Mouse (Mus musculus) left cerebral cortex, postnatal 4 days (tissue): ENCODE data around the gene Vdr. TPM values are rescaled to one million over a fixed set of nuclear protein-coding genes. Genes with fewer than 3 reads are reported as not detected.
A peak's percentile ranks its signal among the peaks of the same experiment; 100 is the strongest.
"Not testable (repeated sequence)": the region's sequence is repeated elsewhere in the genome, so short reads cannot be mapped to it uniquely, and the experiment has no call there.

ENCODE experiments used
- DNase-seq: peaks from one replicate; pipeline ENCODE4 v3.0.0-alpha.2; 2022
- intact Hi-C: fragments of 180-260 bp; cut with DNase I; formaldehyde crosslinking; loops from one replicate; pipeline ENCODE4 v1.15.1; 2025
- total RNA-seq, 2 experiments: library from RNA; stranded (reverse); gene quantifications; 2 replicates each; pipeline ENCODE4 v1.2.3; 2021

Gene Vdr
- total RNA-seq, 2 experiments from 2014 or later = 0.08 TPM; not detected in 1

- intact Hi-C loops = no loop called here
- DNase-seq = peak; percentile 35
Measured at GRCm38 (mm10) chr15:97890017-97890416, 20.4 kb downstream of the Vdr start.

GRCm38 (mm10) chr15:97887541-97888016 lies 22.9 kb downstream of the Vdr start:
- peak; percentile 34 for DNase-seq
- intact Hi-C loops = no loop called here

GRCm38 (mm10) chr15:97881423-97881822 lies 29.0 kb downstream of the Vdr start:
- no peak for DNase-seq
- intact Hi-C loops = no loop called here

- DNase-seq = no peak
- intact Hi-C loops = no loop called here
Measured at GRCm38 (mm10) chr15:97880441-97880840, 30.0 kb downstream of the Vdr start.

GRCm38 (mm10) chr15:97878696-97879328 lies 31.6 kb downstream of the Vdr start:
- intact Hi-C loops = no loop called here
- no peak for DNase-seq

- intact Hi-C loops = no loop called here
- DNase-seq = no peak
Measured at GRCm38 (mm10) chr15:97875784-97876183, 34.6 kb downstream of the Vdr start.

- intact Hi-C loops = no loop called here
- no peak for DNase-seq
Measured at GRCm38 (mm10) chr15:97873717-97874116, 36.7 kb downstream of the Vdr start.

- intact Hi-C loops = no loop called here
- peak; percentile 23 for DNase-seq
Measured at GRCm38 (mm10) chr15:97872161-97872560, 38.3 kb downstream of the Vdr start.

- peak; percentile 17 for DNase-seq
- intact Hi-C loops = no loop called here
Measured at GRCm38 (mm10) chr15:97871055-97872030, 39.1 kb downstream of the Vdr start.

GRCm38 (mm10) chr15:97870116-97870515 lies 40.3 kb downstream of the Vdr start:
- intact Hi-C loops, DNase-seq: not testable (repeated sequence)

GRCm38 (mm10) chr15:97868985-97869384 lies 41.4 kb downstream of the Vdr start:
- DNase-seq = no peak
- intact Hi-C loops = no loop called here

- no peak for DNase-seq
- intact Hi-C loops = no loop called here
Measured at GRCm38 (mm10) chr15:97865988-97866387, 44.4 kb downstream of the Vdr start.

GRCm38 (mm10) chr15:97865175-97865574 lies 45.3 kb downstream of the Vdr start:
- intact Hi-C loops = no loop called here

GRCm38 (mm10) chr15:97864361-97865045 lies 45.9 kb downstream of the Vdr start:
- intact Hi-C loops = no loop called here
- no peak for DNase-seq

More at GRCm38 (mm10) chr15:97865175-97865574, 45.3 kb downstream of the Vdr start:
- no peak for DNase-seq

- intact Hi-C loops = no loop called here
Measured at GRCm38 (mm10) chr15:97863494-97863881, 46.9 kb downstream of the Vdr start.

GRCm38 (mm10) chr15:97862881-97863493 lies 47.4 kb downstream of the Vdr start:
- intact Hi-C loops = no loop called here
- no peak for DNase-seq

More at GRCm38 (mm10) chr15:97863494-97863881, 46.9 kb downstream of the Vdr start:
- DNase-seq = peak; percentile 27

- intact Hi-C loops = no loop called here
Measured at GRCm38 (mm10) chr15:97860353-97860752, 50.1 kb downstream of the Vdr start.

GRCm38 (mm10) chr15:97858431-97858830 lies 52.0 kb downstream of the Vdr start:
- no peak for DNase-seq
- intact Hi-C loops = loop anchor here (10.0 kb wide), 1 partner anchor 96 kb away; no protein-coding TSS in a partner anchor

More at GRCm38 (mm10) chr15:97860353-97860752, 50.1 kb downstream of the Vdr start:
- no peak for DNase-seq

- DNase-seq = no peak
- intact Hi-C loops = loop anchor here (10.0 kb wide), 1 partner anchor 100 kb away; no protein-coding TSS in a partner anchor
Measured at GRCm38 (mm10) chr15:97854551-97854950, 55.9 kb downstream of the Vdr start.

- intact Hi-C loops = loop anchor here (10.0 kb wide), 1 partner anchor 101 kb away; no protein-coding TSS in a partner anchor
- no peak for DNase-seq
Measured at GRCm38 (mm10) chr15:97854059-97854458, 56.4 kb downstream of the Vdr start.
